Mouse (Mus musculus) intestine, embryonic 16.5 days (tissue): ENCODE data around the gene Dop1a. TPM values are rescaled to one million over a fixed set of nuclear protein-coding genes. Genes with fewer than 3 reads are reported as not detected.

Source experiments
- ATAC-seq: fragments of 200-750 bp; cut with Nextera tagmentation; 2 replicates; pipeline ENCODE4 v1.8.0; 2017; ENCODE audit warnings: moderate TSS enrichment, moderate library complexity
- H3K27ac ChIP-seq: fragments of 300-500 bp; sonication (generic); 2 replicates; pipeline ENCODE4 v1.5.1; 2014; ENCODE audit warnings: mild to moderate bottlenecking, low read length
- H3K27me3 ChIP-seq: fragments of 300-500 bp; sonication (generic); replicated peaks from 2 replicates; pipeline ENCODE4 v1.6.1; 2014; ENCODE audit warnings: low read length, control low read depth, mixed read lengths; ENCODE audit not compliant: control insufficient read depth, insufficient read depth
- H3K36me3 ChIP-seq: fragments of 300-500 bp; sonication (generic); 2 replicates; pipeline ENCODE4 v1.6.1; 2014; ENCODE audit warnings: low read length, control low read depth; ENCODE audit not compliant: control insufficient read depth, insufficient read depth
- H3K4me1 ChIP-seq: fragments of 300-500 bp; sonication (generic); 2 replicates; pipeline ENCODE4 v1.6.1; 2014; ENCODE audit warnings: low read length, control low read depth, mixed read lengths; ENCODE audit not compliant: control insufficient read depth, insufficient read depth
- H3K4me2 ChIP-seq: fragments of 300-500 bp; sonication (generic); 2 replicates; pipeline ENCODE4 v1.6.1; 2014; ENCODE audit warnings: low read depth, low read length, control low read depth
- H3K4me3 ChIP-seq: fragments of 300-500 bp; sonication (generic); 2 replicates; pipeline ENCODE4 v1.5.1; 2014; ENCODE audit warnings: mild to moderate bottlenecking, low read length
- H3K9ac ChIP-seq: fragments of 300-500 bp; sonication (generic); 2 replicates; pipeline ENCODE4 v1.6.1; 2014; ENCODE audit warnings: low read depth, low read length
- H3K9me3 ChIP-seq: fragments of 300-500 bp; sonication (generic); 2 replicates; pipeline ENCODE4 v1.6.1; 2016; ENCODE audit warnings: low read length, control low read depth; ENCODE audit not compliant: control insufficient read depth
- WGBS: fragments of 180-500 bp; shearing (Covaris S2); extraction: QIAGEN DNeasy Blood & Tissue Kit; methylation state at CpG from one replicate; pipeline ENCODE4 v1.1.7; 2014; 5-methylcytosine and 5-hydroxymethylcytosine counted together
- polyA plus RNA-seq: library from polyadenylated mRNA; unstranded; fragments of >200 nt; fragmentation: Nextera tagmentation; extraction: Ambion mirVana; gene quantifications from 2 replicates; pipeline ENCODE4 v1.2.1, GENCODE M21; 2015

Gene Dop1a
- polyA plus RNA-seq, 1 experiment from 2014 or later: 10.5 TPM

GRCm38 (mm10) chr9:86447431-86447830 lies 19.5 kb upstream of the Dop1a start:
- peaks cover 3% of the 10 kb centered on the region for H3K4me1 ChIP-seq
- H3K9ac ChIP-seq: no peak overlapping the region
- H3K36me3 ChIP-seq: no peaks in the 10 kb centered on the region
- no peak overlapping the region for H3K4me3 ChIP-seq
- peaks cover 7% of the 10 kb centered on the region; the same call in 1 of the 2 replicates for H3K9me3 ChIP-seq
- WGBS: 89% methylated on average over 8 of the region's 8 CpGs
- H3K4me2 ChIP-seq: no peak overlapping the region
- H3K27me3 ChIP-seq: no peaks in the 10 kb centered on the region
- H3K27ac ChIP-seq: no peak overlapping the region
- no peak for ATAC-seq

- peaks cover 7% of the 10 kb centered on the region; the same call in 1 of the 2 replicates for H3K9me3 ChIP-seq
- H3K4me1 ChIP-seq: peaks cover 3% of the 10 kb centered on the region
- H3K27ac ChIP-seq: no peak overlapping the region
- H3K4me3 ChIP-seq: no peak overlapping the region
- WGBS: 5% methylated on average over 11 of the region's 11 CpGs
- no peak overlapping the region for H3K4me2 ChIP-seq
- ATAC-seq: peak; percentile 70
- H3K36me3 ChIP-seq: no peaks in the 10 kb centered on the region
- no peak overlapping the region for H3K9ac ChIP-seq
- H3K27me3 ChIP-seq: no peaks in the 10 kb centered on the region
Observed at GRCm38 (mm10) chr9:86449581-86449980, 17.4 kb upstream of the Dop1a start.

- ATAC-seq: no peak
- no peak overlapping the region for H3K9ac ChIP-seq
- no peak overlapping the region for H3K27ac ChIP-seq
- peaks cover 3% of the 10 kb centered on the region for H3K4me1 ChIP-seq
- H3K9me3 ChIP-seq: no peaks in the 10 kb centered on the region
- H3K36me3 ChIP-seq: no peaks in the 10 kb centered on the region
- no peak overlapping the region for H3K4me2 ChIP-seq
- H3K4me3 ChIP-seq: no peak overlapping the region
- no peaks in the 10 kb centered on the region for H3K27me3 ChIP-seq
- WGBS: 63% methylated on average over 6 of the region's 6 CpGs
Observed at GRCm38 (mm10) chr9:86451094-86451493, 15.9 kb upstream of the Dop1a start.

DNA sequence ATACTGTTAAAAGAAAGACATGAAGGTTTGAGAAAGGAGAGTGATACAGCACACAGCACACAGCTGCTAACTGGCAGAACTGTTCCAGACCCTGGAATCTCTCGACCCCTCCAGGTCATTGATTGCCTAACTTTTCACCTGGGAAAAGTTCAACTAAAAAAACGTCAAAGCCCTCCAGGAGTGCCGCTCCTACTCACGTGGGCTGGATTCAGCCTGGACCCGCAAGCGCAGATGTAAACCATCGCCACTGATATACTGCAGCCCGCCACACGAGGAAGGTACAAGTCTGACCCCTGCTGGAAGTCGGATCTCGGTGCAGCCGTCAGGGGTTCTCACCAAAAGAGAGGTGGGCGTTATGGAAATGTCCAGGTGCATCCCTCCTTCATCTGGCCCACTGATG lies 15.3 kb upstream of the Dop1a start:
- Histone ChIP-seq H3K36me3 (no peaks in the 10 kb centered on the region), H3K27ac (no peak overlapping the region), H3K9me3 (no peaks in the 10 kb centered on the region), H3K4me2 (peak overlapping the region; percentile 35; the same call in 1 of the 2 replicates), H3K9ac (peak overlapping the region; percentile 44; the same call in 1 of the 2 replicates), H3K27me3 (no peaks in the 10 kb centered on the region), H3K4me1 (peaks cover 3% of the 10 kb centered on the region), H3K4me3 (no peak overlapping the region)
- ATAC-seq: peak; percentile 71
- 1% methylated on average over 13 of the region's 13 CpGs for WGBS

GRCm38 (mm10) chr9:86453626-86454025 lies 13.3 kb upstream of the Dop1a start:
- peaks cover 3% of the 10 kb centered on the region for H3K4me1 ChIP-seq
- WGBS: 71% methylated on average over 3 of the region's 3 CpGs

GRCm38 (mm10) chr9:86464151-86465105 lies 2.5 kb upstream of the Dop1a start, which contains the start of gene Ube2cbp:
Gene Ube2cbp (minus strand): TSS chr9:86464950.
- ATAC-seq: peak; percentile 78
- 1% methylated on average over 70 of the region's 70 CpGs for WGBS
- peaks cover 5% of the 10 kb centered on the region; the same call in 1 of the 2 replicates for H3K4me1 ChIP-seq
- H3K4me3 ChIP-seq: peak within 1 kb of the TSS; percentile 77
- H3K27ac ChIP-seq: peak within 1 kb of the TSS; percentile 66
- H3K4me2 ChIP-seq: peak within 1 kb of the TSS; percentile 72
- no peaks in the 10 kb centered on the region for H3K9me3 ChIP-seq
- H3K27me3 ChIP-seq: no peaks in the 10 kb centered on the region
- H3K36me3 ChIP-seq: no peaks in the 10 kb centered on the region
- H3K9ac ChIP-seq: peak within 1 kb of the TSS; percentile 90

More at GRCm38 (mm10) chr9:86453626-86454025, 13.3 kb upstream of the Dop1a start:
- no peaks in the 10 kb centered on the region for H3K27me3 ChIP-seq
- no peak overlapping the region for H3K4me3 ChIP-seq
- no peak overlapping the region for H3K4me2 ChIP-seq
- H3K9ac ChIP-seq: no peak overlapping the region
- ATAC-seq: no peak
- H3K9me3 ChIP-seq: no peaks in the 10 kb centered on the region
- H3K27ac ChIP-seq: no peak overlapping the region
- no peaks in the 10 kb centered on the region for H3K36me3 ChIP-seq

DNA sequence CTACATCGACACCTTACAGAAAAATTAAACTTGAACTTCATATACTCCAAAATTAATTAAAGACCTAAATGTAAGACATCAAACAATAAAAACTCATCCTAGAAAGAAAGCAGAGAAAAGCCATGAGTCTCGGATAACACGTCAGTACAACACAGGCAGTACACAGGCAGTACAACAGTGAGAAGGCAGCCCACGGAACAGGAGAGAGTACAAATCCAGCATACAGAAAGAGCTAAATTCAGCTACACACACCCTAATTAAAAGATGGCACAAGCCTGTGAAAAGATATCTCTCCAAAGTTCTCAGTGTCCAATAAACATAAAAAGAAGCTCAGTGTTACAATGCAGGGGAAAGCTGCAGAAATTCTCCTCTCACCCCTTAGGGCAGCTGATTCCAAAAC lies 9.0 kb downstream of the Dop1a start:
- Histone ChIP-seq H3K36me3 (no peaks in the 10 kb centered on the region), H3K4me2 (no peak overlapping the region), H3K4me1 (no peaks in the 10 kb centered on the region), H3K27ac (no peak overlapping the region), H3K4me3 (no peak overlapping the region), H3K27me3 (no peaks in the 10 kb centered on the region), H3K9ac (no peak overlapping the region), H3K9me3 (no peaks in the 10 kb centered on the region)
- WGBS: 91% methylated on average over 4 of the region's 4 CpGs
- no peak for ATAC-seq

GRCm38 (mm10) chr9:86476763-86477162 lies 9.8 kb downstream of the Dop1a start:
- Histone ChIP-seq H3K9me3 (no peaks in the 10 kb centered on the region), H3K36me3 (no peaks in the 10 kb centered on the region), H3K27ac (no peak overlapping the region), H3K4me3 (no peak overlapping the region), H3K4me1 (no peaks in the 10 kb centered on the region), H3K9ac (no peak overlapping the region), H3K4me2 (no peak overlapping the region), H3K27me3 (no peaks in the 10 kb centered on the region)
- WGBS: 67% methylated on average over 5 of the region's 5 CpGs
- ATAC-seq: no peak

DNA sequence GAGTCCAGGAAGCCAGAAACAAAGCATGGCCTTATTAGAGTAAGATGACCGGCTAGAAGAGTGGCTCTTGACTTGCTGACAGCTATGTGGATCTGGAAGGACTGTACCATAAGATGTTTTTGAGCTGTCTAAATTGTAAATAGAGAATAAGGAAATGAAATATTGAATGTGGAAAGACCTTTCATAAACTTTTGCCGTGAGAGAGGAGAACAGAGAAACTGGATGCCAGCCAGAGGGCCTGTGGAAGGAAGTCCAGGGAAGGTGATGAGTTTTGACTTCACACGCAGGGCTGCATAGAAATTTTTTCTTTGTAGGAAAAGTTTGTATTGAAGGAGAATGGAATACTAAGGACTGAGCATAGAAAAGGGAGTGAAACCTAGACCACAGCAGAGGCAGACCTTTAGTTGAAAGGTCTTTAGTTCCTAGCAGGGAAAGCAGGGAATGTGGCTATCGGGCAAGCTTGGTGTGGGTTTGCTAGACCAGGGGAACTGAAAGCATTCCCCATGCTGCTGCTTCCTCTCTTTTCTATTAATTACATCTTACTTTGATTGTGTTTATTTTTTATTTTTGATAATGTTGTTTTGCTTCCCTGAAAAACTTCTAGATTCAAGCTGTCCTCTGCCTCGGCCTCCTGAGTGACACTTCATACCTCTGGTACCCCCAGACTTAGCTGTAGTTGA lies 11.6 kb downstream of the Dop1a start:
- H3K9ac ChIP-seq: no peak overlapping the region
- H3K27ac ChIP-seq: no peak overlapping the region
- no peaks in the 10 kb centered on the region for H3K27me3 ChIP-seq
- H3K4me3 ChIP-seq: no peak overlapping the region
- H3K36me3 ChIP-seq: no peaks in the 10 kb centered on the region
- H3K4me2 ChIP-seq: no peak overlapping the region
- H3K4me1 ChIP-seq: no peaks in the 10 kb centered on the region
- no peaks in the 10 kb centered on the region for H3K9me3 ChIP-seq
- ATAC-seq: no peak
- 66% methylated on average over 5 of the region's 5 CpGs for WGBS
